Mouse (Mus musculus): ENCODE data around the gene Pycr2.

DNA sequence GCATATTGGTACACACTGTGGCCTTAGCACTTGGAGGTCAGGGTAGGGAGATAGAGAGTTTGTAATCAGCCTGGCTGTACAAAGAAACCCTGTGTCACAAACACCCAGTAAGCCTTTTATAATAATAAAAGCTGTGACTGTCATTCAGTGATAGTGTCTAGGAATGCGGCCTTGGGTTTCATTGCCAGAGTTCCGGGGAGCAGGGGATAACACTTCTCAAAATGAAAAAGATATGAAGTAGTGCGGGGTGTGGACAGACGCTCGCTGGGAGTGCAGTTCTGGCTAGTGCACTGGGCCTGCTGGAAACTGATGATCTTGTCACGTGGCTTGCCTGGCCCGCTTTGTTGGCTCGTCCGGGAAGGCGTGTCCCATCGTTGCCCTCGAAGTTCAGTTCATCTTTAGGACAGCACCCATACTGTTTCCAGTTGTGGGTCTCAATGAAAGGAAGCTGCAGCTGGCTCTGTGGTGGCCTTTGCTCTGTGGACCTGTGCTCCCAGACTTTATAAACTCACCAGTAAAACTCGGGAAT, 33.9 kb upstream of the Pycr2 start:
- TF ChIP-seq CTCF (IDR thresholded peaks at IDR 0.05) (no peak), EP300 (IDR thresholded peaks at IDR 0.05) (no peak)
